Mouse (Mus musculus) ES-Bruce4 (cell line): ENCODE data around the gene Mapk3.

Source experiments
- CTCF ChIP-seq: IDR thresholded peaks from one replicate; pipeline ENCODE4 v1.8.1; 2011; ENCODE audit warnings: low read depth, low read length
- EP300 ChIP-seq: IDR thresholded peaks from 2 replicates; pipeline ENCODE4 v1.6.1; 2011; ENCODE audit warnings: low read depth, low read length; ENCODE audit not compliant: insufficient read depth
- POLR2A ChIP-seq: IDR thresholded peaks from one replicate; pipeline ENCODE4 v1.8.1; 2011; ENCODE audit warnings: low read length; ENCODE audit not compliant: insufficient read depth

DNA sequence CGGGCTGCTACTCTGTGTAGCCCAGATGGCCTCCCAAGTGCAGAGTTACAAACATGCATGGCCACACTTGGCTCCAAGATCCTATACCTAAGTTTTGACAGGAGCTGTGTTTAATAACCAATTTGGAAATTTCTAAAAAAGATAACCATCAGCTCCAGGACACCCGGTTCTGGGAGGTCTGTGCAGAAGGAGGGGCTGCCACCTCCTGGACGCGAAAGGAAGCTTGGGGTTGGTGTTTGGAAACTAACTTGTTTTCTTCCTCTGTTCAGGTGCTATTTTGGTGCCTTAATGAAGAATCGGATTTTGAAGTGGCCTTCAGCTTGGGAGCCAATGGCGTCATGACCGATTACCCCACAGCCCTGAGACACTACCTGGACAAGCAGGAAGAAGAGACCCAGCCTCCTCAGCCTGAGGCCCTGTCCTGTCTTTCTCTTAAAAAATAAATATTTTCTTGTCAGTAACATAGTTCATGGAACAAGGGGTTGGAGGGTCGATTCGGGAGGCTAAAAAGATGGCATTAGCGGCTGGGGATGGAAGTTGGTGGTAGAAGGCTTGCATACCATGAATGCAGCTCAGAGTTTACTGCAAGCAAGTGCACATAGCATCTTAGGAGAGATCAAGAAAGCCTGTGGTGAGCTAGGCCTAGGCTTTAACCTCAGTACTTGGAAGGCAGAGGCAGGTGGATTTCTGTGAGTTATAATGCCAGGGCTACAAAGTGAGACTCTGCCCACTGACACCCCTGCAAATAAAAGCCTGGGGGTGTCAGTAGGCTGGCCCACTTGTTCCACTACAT is 16.0 kb downstream of the Mapk3 start:
- TF ChIP-seq POLR2A (no peak), EP300 (no peak), CTCF (peak; percentile 34)
